14 mouse cellular contexts compared by ENCODE assay signal in the genomic region with DNA sequence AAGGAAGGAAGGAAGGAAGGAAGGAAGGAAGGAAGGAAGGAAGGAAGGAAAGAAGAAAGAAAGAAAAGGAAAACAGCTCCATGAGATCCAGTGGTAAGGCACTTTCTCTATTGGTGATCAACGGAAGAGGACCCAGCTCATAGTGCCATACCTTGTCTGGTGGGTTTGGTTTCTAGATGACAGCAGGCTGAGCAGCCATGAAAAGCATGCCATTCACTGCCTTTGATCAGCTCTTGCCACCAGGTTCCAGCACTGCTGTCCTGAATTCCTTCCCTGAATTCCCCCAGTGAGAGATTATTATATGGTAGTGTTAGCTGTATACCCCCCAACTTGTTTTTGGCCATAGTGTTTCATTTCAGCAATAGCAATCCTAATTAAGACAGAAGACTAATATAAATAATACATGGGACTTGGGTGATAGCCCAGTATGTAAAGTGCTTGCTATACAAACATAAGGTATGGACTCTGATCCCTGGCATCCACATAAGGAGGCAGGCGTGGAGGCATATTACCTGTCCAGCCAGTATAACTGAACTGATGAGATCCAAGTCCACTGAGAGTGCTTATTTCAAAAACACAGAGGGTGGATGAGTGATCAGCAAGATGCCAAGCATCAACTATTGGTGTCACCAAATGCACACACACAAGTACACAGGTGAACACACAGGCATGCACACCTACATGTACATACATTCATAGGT. TPM values are rescaled to one million over a fixed set of nuclear protein-coding genes. Genes with fewer than 3 reads are reported as not detected.
"Had no signal": no experiment of that assay in that cellular context is flagged by ENCODE, and none has a peak within 500 bp of the region (broad histone marks: within the 10 kb centered on the region; RNA-seq: fewer than 3 reads in every experiment).

No protein-coding gene starts in this region.

- H3K4me1 ChIP-seq: limb, embryonic 13.5 days; liver, embryonic 13.5 days; midbrain, embryonic 13.5 days had no signal

- H3K27me3 ChIP-seq: limb, embryonic 13.5 days; liver, embryonic 13.5 days; midbrain, embryonic 13.5 days had no signal

- H3K4me3 ChIP-seq: limb, embryonic 13.5 days; liver, embryonic 13.5 days; midbrain, embryonic 13.5 days had no signal

- H3K9me3 ChIP-seq: limb, embryonic 13.5 days; liver, embryonic 13.5 days; midbrain, embryonic 13.5 days had no signal

- H3K27ac ChIP-seq: limb, embryonic 13.5 days; liver, embryonic 13.5 days; midbrain, embryonic 13.5 days had no signal

- ATAC-seq: midbrain, embryonic 13.5 days had no signal

- H3K36me3 ChIP-seq: limb, embryonic 13.5 days; liver, embryonic 13.5 days; midbrain, embryonic 13.5 days had no signal

- H3K4me2 ChIP-seq: limb, embryonic 13.5 days; liver, embryonic 13.5 days; midbrain, embryonic 13.5 days had no signal

- H3K9ac ChIP-seq: limb, embryonic 13.5 days; liver, embryonic 13.5 days; midbrain, embryonic 13.5 days had no signal

- DNase-seq: kidney, adult 2 months; kidney, postnatal 4 days; left cerebral cortex, postnatal 4 days; liver, embryonic 13.5 days; lung, adult 18-20 months; lung, postnatal 36 days; right cerebral cortex, postnatal 14 days; thymus, postnatal 4 days had no signal

RNA-seq across cellular contexts. Expression of a gene that starts 10.5 kb away (rescaled TPM):
- polyA plus RNA-seq: kidney, adult 2 months; kidney, embryonic 16.5 days; limb, embryonic 13.5 days; liver, embryonic 13.5 days; lung, embryonic 16.5 days; midbrain, embryonic 13.5 days; midbrain, postnatal 0 days; neural tube, embryonic 14.5 days had no signal

RNA-seq across cellular contexts. Expression of a gene that starts 19.3 kb away (rescaled TPM):
- polyA plus RNA-seq: kidney, adult 2 months; kidney, embryonic 16.5 days; limb, embryonic 13.5 days; liver, embryonic 13.5 days; lung, embryonic 16.5 days; midbrain, embryonic 13.5 days; midbrain, postnatal 0 days; neural tube, embryonic 14.5 days had no signal

RNA-seq across cellular contexts. Expression of a gene that starts 51.5 kb away (rescaled TPM):
- polyA plus RNA-seq: kidney, adult 2 months; kidney, embryonic 16.5 days; limb, embryonic 13.5 days; liver, embryonic 13.5 days; lung, embryonic 16.5 days; midbrain, embryonic 13.5 days; midbrain, postnatal 0 days; neural tube, embryonic 14.5 days had no signal
